Mouse (Mus musculus): Measurements from ENCODE around the gene C87436.
"Not testable (repeated sequence)": the region's sequence is repeated elsewhere in the genome, so short reads cannot be mapped to it uniquely, and the experiment has no call there.

C87436 gene

DNA sequence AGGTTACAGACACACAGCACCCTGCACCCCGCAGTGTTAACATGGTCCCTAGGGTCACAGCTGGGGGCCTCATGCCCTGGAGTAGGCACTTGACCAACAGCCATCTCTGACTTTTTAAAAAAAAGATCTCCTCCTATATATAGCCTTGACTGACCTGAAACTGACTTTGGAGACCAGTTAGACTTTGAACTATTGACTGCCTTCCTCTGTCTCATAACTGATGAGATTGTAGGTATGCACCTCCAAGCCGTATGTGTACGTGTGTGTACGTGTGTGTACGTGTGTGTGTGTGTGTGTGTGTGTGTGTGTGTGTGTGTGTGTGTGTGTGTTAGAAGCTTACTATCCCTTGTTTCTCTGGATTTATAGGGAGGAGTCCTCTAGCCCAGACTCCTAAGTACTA is 43.7 kb downstream of the C87436 start:
- no peak for DNase-seq (ENCODE audit: low spot score in 2 of 2)

DNA sequence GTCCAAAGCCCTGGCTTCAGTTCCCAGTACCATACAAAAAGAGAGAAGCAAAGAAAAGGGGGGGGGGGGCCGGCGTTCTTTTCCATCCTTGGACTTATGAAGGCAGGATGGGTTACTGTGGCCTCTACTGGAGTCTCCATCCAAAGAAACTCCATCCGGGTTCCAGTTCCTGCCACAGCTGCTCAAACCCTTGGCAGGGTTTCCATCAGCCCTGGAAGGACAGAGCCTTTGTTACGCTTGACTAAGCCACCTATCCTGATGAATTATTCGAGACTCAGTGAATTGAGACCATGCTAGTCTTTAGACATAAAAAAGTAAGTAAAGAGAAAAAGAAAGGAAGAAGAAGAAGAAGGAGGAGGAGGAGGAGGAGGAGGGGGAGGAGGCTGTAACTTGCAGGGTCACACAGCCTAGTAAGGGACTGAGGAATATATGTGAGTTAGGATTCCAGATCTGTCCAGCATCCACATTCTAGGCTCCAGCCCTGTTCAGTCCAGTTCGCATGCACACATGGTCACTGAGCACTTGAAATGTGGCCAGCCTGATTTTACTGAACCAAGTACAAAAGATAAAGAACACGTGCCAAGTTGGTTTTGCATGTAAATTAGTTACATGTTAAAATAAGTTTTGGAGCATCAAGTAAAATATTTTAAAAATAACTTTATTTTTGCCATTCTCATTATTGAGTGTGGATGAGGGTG is 47.9 kb downstream of the C87436 start:
- DNase-seq (ENCODE audit: low spot score in 2 of 2) = no peak

- peak; percentile 44 for DNase-seq (ENCODE audit: low spot score in 2 of 2)
Measured at GRCm38 (mm10) chr6:86487358-86488148, 49.4 kb downstream of the C87436 start.

DNA sequence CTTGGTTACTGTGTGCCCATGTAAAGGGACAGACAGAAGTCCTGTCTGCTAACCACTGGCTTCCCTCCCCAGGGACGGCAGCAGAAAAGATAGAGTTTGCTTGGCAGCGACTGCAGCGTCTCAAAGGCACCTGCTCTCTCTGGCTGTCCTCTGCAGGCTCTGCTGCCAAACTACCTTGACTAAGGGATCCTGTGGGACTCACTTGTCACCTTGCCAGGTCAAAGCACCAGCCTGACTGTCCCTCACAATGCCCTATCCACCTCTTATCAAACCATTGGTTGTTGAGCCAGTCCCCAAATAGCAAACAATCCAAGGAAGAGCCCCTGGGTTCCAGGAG is 49.9 kb downstream of the C87436 start:
- DNase-seq (ENCODE audit: low spot score in 2 of 2) = no peak

DNA sequence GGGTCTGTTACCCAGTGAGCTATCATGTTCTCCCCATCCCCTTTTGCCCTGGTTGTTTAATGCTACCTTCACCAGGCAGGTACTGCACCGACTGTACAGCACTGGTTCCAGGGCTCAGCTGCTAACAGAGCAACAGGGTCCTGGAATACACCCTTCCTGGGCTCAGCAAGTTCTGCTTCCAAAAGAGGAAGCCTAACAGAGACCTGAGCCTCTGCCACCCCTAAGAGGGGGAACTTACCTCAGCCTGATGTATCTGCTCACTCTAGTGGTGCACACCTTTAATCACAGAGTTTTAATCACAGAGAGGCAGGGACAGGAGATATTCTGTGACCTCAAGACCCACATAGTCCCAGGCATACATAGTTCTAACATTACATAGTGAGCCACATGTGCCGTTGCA is 51.8 kb downstream of the C87436 start:
- DNase-seq (ENCODE audit: low spot score in 2 of 2) = no peak

- not testable (repeated sequence) for DNase-seq (ENCODE audit: low spot score in 2 of 2)
Measured at GRCm38 (mm10) chr6:86490413-86490812, 52.2 kb downstream of the C87436 start.

DNA sequence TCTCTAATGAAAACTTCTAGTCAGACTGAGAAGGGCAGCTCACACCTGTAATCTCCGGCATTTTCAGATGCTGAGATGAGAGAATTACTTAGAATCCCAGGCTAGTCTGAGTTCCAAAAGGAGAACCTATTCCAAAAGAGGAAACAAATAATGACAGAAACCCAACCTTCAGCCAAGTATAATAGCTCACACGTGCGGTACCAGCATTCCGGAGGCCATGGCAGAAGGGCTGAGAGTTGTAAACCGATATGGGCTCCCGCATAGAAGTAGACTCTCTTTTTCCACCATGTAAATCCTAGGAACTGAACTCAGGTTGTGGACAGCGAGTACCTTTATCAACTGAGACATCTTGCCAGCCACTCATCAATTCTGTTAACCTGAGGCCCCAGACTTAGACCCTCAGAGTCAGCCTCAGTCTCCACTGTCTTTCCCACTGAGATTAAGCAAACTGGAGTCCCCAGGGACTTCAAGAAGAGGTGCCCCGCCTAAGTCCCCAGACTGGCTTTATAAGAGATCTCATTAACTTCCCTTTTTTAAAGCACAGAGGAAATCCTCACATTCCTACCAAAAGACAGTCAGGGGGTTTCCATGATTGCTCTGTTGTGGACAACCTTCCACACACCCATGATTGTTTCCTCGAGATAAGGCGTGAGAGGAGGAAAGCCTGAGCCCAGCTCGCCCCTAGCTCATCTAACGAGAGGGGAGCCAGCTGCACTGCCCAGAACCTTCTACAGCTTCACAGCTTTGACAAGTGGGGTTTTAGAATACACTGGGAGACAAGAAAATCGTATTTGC is 55.5 kb downstream of the C87436 start:
- no peak for DNase-seq (ENCODE audit: low spot score in 2 of 2)

GRCm38 (mm10) chr6:86494767-86495166 is 56.6 kb downstream of the C87436 start:
- no peak for DNase-seq (ENCODE audit: low spot score in 2 of 2)

GRCm38 (mm10) chr6:86495661-86496060 is 57.5 kb downstream of the C87436 start:
- DNase-seq (ENCODE audit: low spot score in 2 of 2) = no peak

GRCm38 (mm10) chr6:86496127-86496526 is 58.0 kb downstream of the C87436 start:
- no peak for DNase-seq (ENCODE audit: low spot score in 2 of 2)

- DNase-seq (ENCODE audit: low spot score in 2 of 2) = no peak
Measured at GRCm38 (mm10) chr6:86496585-86496984, 58.4 kb downstream of the C87436 start.

GRCm38 (mm10) chr6:86497071-86497815 is 59.1 kb downstream of the C87436 start:
- no peak for DNase-seq (ENCODE audit: low spot score in 2 of 2)

DNA sequence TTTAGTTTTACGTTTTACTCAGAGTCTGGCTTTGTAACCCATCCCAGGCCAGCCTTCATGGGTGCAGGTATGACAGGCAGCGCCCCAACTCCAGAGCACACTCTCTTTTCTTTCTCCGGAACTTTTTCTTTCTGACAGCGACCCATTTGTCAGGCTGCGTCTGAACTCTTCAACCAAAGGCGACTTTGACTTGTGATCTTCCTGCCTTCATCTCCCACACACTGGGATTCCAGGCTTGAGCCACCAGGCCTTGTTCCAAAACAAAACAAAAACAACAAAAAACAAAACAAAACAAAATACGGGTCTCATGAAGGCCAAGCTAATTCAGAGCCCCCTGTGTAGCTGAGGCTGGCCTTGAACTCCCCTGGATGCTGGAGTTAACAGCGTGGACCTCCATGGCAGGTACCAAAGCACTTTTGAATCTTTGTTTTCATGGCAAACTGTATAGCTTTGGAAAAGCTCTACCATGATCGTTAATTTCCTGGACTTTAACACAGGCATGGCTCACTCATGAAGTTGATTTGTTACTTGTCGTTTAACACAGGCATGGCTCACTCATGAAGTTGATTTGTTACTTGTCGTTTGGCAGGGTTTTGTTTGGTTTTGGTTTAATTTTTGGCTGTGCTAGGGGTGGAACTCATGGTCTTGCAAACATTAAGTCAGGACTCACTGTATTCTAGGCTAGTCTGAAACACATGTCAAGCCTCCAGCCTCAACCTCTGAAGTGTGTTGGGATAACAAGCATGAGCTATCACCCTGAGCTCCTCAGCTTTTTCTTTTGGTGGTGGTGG is 60.0 kb downstream of the C87436 start:
- no peak for DNase-seq (ENCODE audit: low spot score in 2 of 2)

GRCm38 (mm10) chr6:86499571-86500109 is 61.5 kb downstream of the C87436 start:
- no peak for DNase-seq (ENCODE audit: low spot score in 2 of 2)

DNA sequence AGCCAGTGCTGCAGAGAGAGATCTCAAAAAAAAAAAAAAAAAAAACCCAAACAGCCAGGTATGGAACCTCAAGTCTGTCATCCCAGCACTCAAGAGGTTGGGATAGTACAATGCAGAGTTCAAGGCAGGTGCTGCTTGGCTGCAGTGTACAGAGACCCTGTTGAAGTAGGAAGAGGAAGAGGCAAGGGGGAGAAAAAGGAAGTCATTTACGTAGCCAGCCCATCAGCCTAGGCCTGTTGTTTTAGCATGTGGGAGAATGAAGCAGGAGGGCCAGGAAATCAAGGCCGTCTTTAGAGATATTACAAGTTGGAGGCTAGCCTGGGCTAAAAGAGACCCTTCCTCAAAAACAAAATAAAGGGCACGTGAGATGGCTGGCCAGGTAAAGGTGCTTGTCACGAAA is 65.3 kb downstream of the C87436 start:
- no peak for DNase-seq (ENCODE audit: low spot score in 2 of 2)

GRCm38 (mm10) chr6:86505671-86506070 is 67.5 kb downstream of the C87436 start:
- no peak for DNase-seq (ENCODE audit: low spot score in 2 of 2)

- DNase-seq (ENCODE audit: low spot score in 2 of 2) = no peak
Measured at GRCm38 (mm10) chr6:86506309-86506708, 68.1 kb downstream of the C87436 start.

- DNase-seq (ENCODE audit: low spot score in 2 of 2) = no peak
Measured at GRCm38 (mm10) chr6:86507116-86507515, 68.9 kb downstream of the C87436 start.

GRCm38 (mm10) chr6:86508736-86509135 is 70.6 kb downstream of the C87436 start:
- no peak for DNase-seq (ENCODE audit: low spot score in 2 of 2)

- no peak for DNase-seq (ENCODE audit: low spot score in 2 of 2)
Measured at GRCm38 (mm10) chr6:86509194-86509865, 71.2 kb downstream of the C87436 start.

All from frontal cortex, postnatal 14 days (tissue).